Mouse (Mus musculus): ENCODE measurements around the gene Olfr472.
"Not testable (repeated sequence)": the region's sequence is repeated elsewhere in the genome, so short reads cannot be mapped to it uniquely, and the experiment has no call there.

The Olfr472 gene

GRCm38 (mm10) chr7:107897602-107898001 is at the start of gene Olfr472:
Olfr472 (plus strand) TSS chr7:107897902.
- DNase-seq, result no peak

- DNase-seq, result no peak
These were observed 32.4 kb downstream of the Olfr472 start, which contains the start of gene Olfr473 for GRCm38 (mm10) chr7:107930146-107930545. Olfr473 (plus strand) TSS chr7:107930446.

GRCm38 (mm10) chr7:107952539-107952938 is 54.8 kb downstream of the Olfr472 start:
- not testable (repeated sequence) for DNase-seq

- DNase-seq, result no peak
These were observed 56.6 kb downstream of the Olfr472 start, which contains the start of gene Olfr474 for GRCm38 (mm10) chr7:107954343-107954742. Olfr474 (plus strand) TSS chr7:107954643.
